ENCODE assay signal across 24 mouse cellular contexts in genomic region chr16:31657502-31657901, GRCm38 (mm10). TPM values are rescaled to one million over a fixed set of nuclear protein-coding genes. Genes with fewer than 3 reads are reported as not detected.
A peak's percentile ranks its signal among the peaks of the same experiment; 100 is the strongest.
DNase-seq lines count a peak whose midpoint lies in the region; ATAC-seq lines count a peak whose summit lies in the region.
"Had no signal": no experiment of that assay in that cellular context is flagged by ENCODE, and none has a peak within 500 bp of the region (broad histone marks: within the 10 kb centered on the region; RNA-seq: fewer than 3 reads in every experiment).

No protein-coding gene starts in this region.

- WGBS in forebrain, embryonic 16.5 days = 25% methylated on average over 2 of the region's 2 CpGs

- H3K4me1 ChIP-seq in forebrain, embryonic 16.5 days (replicated peaks; ENCODE audit: control insufficient read depth, insufficient read depth, low read length) = peaks cover under 1% of the 10 kb centered on the region; the same call in 1 of the 2 replicates

- H3K36me3 ChIP-seq in forebrain, embryonic 16.5 days (ENCODE audit: control insufficient read depth, insufficient read depth) = no peaks in the 10 kb centered on the region
- H3K36me3 ChIP-seq: embryonic facial prominence, embryonic 13.5 days; embryonic facial prominence, embryonic 15.5 days; forebrain, embryonic 10.5 days; forebrain, embryonic 12.5 days; G1E had no signal

- no peak overlapping the region for H3K4me3 ChIP-seq in forebrain, embryonic 16.5 days (replicated peaks; ENCODE audit: low read length)
- H3K4me3 ChIP-seq: embryonic facial prominence, embryonic 13.5 days; embryonic facial prominence, embryonic 15.5 days; erythroblast, embryonic 14.5 days; forebrain, embryonic 10.5 days; forebrain, embryonic 12.5 days had no signal

- no peaks in the 10 kb centered on the region for H3K27me3 ChIP-seq in forebrain, embryonic 16.5 days (replicated peaks; ENCODE audit: control insufficient read depth, insufficient read depth, low read length)
- H3K27me3 ChIP-seq: embryonic facial prominence, embryonic 13.5 days; embryonic facial prominence, embryonic 15.5 days; Patski had no signal

- no peak overlapping the region for H3K4me2 ChIP-seq in forebrain, embryonic 16.5 days (ENCODE audit: low read length)
- H3K4me2 ChIP-seq: embryonic facial prominence, embryonic 13.5 days; embryonic facial prominence, embryonic 15.5 days; forebrain, embryonic 12.5 days had no signal

- H3K9ac ChIP-seq in forebrain, embryonic 16.5 days (replicated peaks; ENCODE audit: low read depth, low read length) = no peak overlapping the region
- H3K9ac ChIP-seq: embryonic facial prominence, embryonic 13.5 days; embryonic facial prominence, embryonic 15.5 days; forebrain, embryonic 12.5 days; forebrain, postnatal 0 days had no signal

- DNase-seq in testis, postnatal 14 days (ENCODE audit: low spot score) = peak; percentile 58
- DNase-seq in testis, postnatal 10 days (ENCODE audit: low spot score) = no peak
- DNase-seq in R1 (ENCODE audit: low read depth, low spot score) = peak; percentile 19
- no peak for DNase-seq in cerebellum, postnatal 10 days
- DNase-seq: adrenal gland, adult 8-10 months; adrenal gland, postnatal 14 days; adrenal gland, postnatal 36 days; cerebellum, adult 11-12 months; cerebellum, adult 2 months; cerebellum, adult 9-10 months; cerebellum, postnatal 14 days; cerebellum, postnatal 36 days; embryo, embryonic 11 days; forebrain, postnatal 0 days had no signal

- no peak for ATAC-seq in forebrain, embryonic 16.5 days
- ATAC-seq: activated CD4-positive, CD25-positive, alpha-beta regulatory T cell, adult 4 months; forebrain, embryonic 14.5 days; forebrain, postnatal 0 days; Patski had no signal

- no peak overlapping the region for H3K27ac ChIP-seq in forebrain, embryonic 16.5 days (ENCODE audit: low read length)
- H3K27ac ChIP-seq: embryonic facial prominence, embryonic 13.5 days; embryonic facial prominence, embryonic 15.5 days; forebrain, embryonic 10.5 days; forebrain, embryonic 12.5 days had no signal

- no peaks in the 10 kb centered on the region for H3K9me3 ChIP-seq in forebrain, embryonic 16.5 days (ENCODE audit: control insufficient read depth, low read length)
- H3K9me3 ChIP-seq: embryonic facial prominence, embryonic 13.5 days; embryonic facial prominence, embryonic 15.5 days; forebrain, embryonic 10.5 days; forebrain, embryonic 12.5 days; G1E had no signal

RNA-seq across cellular contexts. Expression of gene Dlg1, which starts 5.7 kb away (rescaled TPM):
- 20.6 and 21.9 TPM in 2 replicates for polyA plus RNA-seq in forebrain, embryonic 16.5 days (2015; fragmentation: Nextera tagmentation; extraction: Ambion mirVana)

Comparison
In these comparisons a context has a peak if more than half of its experiments do, and no peak if none do; other contexts are left out.
1. DNase-seq: peak in testis, postnatal 14 days (single experiment) and R1 (single experiment); none in testis, postnatal 10 days (single experiment) and cerebellum, postnatal 10 days (0 of 2).